Mouse (Mus musculus): Measurements from ENCODE around the gene St5.

DNA sequence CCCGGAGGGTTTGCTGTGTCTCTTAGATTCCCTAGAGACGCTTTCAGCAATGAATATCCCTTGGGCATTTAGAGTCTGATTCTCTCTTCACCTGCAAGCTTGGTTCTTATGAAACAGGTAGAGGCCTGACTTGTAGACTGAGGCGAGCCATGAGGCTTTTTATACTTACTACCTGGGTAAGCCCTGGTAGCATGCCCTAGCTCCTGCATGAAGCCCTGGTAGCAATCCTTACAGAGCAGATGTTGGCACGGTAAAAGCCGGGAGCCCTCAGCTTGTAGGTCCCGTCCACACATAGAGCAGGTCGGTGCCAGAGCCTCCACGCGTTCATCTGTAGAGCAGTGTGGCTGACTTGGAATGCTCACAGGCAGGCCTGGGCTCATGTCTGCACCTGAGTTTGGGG, 195.8 kb downstream of the St5 start:
- TF ChIP-seq CTCF (IDR thresholded peaks at IDR 0.05; ENCODE audit: extremely low read depth, insufficient read depth, insufficient read length, insufficient replicate concordance) (no peak), POLR2A (IDR thresholded peaks at IDR 0.05; ENCODE audit: low read depth, low read length) (no peak)

Data from spleen, adult 2 months (tissue).